Mouse (Mus musculus) duodenum, adult 2 months (tissue): ENCODE data around the gene Cep72. TPM values are rescaled to one million over a fixed set of nuclear protein-coding genes. Genes with fewer than 3 reads are reported as not detected.

Experiments used
- polyA plus RNA-seq: library from polyadenylated mRNA; depleted of rRNA; stranded (reverse); fragments of >200 nt; gene quantifications from 2 replicates; pipeline ENCODE4 v1.2.3, GENCODE M21; 2012; ENCODE audit warnings: low replicate concordance; rRNA removed

Gene Cep72
- 1.3 and 1.5 TPM in 2 replicates for polyA plus RNA-seq

GRCm38 (mm10) chr13:74061613-74062377 lies at the start of gene Cep72:
TSS of gene Cep72 (minus strand) at chr13:74062299.

DNA sequence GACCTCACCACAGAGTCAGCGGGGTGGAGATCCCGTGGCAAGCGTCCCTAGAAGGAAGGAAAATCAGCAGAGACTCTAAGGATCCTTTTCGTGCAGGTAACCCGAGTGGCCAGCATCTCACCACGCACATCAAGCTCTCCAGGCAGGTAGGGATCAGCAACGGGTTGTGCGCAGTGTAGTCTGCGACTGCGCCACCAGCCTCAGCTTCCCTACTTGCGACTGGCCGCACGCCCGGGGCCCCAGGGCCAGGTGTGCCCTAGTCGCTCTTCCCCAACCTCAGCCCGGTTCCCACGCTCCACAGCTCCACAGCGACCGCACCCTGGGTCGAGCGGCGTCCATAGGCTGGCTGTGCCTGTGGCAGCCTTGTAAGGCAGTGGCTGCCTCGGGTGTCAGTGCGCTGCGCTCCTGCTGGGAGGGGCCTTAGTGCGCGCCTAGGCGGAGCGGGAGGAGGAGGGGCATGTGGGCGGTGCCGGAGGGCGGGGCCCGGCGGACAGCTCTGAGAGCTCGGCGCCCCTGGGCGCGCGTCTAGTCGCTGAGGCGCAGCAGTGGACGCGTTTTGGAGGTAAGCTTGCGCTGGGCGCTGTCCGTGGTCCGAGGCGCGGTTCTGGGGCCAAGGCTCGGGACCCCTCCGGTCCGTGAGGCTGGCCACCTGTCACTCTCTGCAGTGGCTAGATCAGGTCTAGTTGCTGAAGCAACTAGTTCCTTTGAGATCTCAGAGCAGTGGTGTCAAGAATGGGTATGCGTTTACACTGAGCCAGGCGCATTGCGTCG lies 53.0 kb downstream of the Cep72 start, which contains the start of gene Tppp:
TSS of gene Tppp (plus strand) at position 460 of the 771 bp plus-strand sequence.

Other genes starting within 250 kb of the Cep72 start
- gene Nkd2, start 214.7 kb downstream of the Cep72 start, polyA plus RNA-seq: 8.1 and 14.9 TPM in 2 replicates
- 0.37 and 0.46 TPM in 2 replicates for gene Trip13, start 124.5 kb downstream of the Cep72 start, polyA plus RNA-seq
- gene Brd9, start 124.5 kb downstream of the Cep72 start, polyA plus RNA-seq: 13.7 and 14.9 TPM in 2 replicates
- gene Zdhhc11, start 98.4 kb downstream of the Cep72 start, polyA plus RNA-seq: not detected in 2 replicates
- gene Tppp, start 52.9 kb downstream of the Cep72 start, polyA plus RNA-seq: 2.0 and 3.4 TPM in 2 replicates
- 92.8 and 104 TPM in 2 replicates for gene Slc9a3, start 59.2 kb upstream of the Cep72 start, polyA plus RNA-seq
- 27.8 and 29.5 TPM in 2 replicates for gene Exoc3, start 146.4 kb upstream of the Cep72 start, polyA plus RNA-seq
- 0.63 and 0.65 TPM in 2 replicates for gene Ahrr, start 230.0 kb upstream of the Cep72 start, polyA plus RNA-seq